Mouse (Mus musculus): ENCODE results near the gene Ern1.

Gene Ern1

DNA sequence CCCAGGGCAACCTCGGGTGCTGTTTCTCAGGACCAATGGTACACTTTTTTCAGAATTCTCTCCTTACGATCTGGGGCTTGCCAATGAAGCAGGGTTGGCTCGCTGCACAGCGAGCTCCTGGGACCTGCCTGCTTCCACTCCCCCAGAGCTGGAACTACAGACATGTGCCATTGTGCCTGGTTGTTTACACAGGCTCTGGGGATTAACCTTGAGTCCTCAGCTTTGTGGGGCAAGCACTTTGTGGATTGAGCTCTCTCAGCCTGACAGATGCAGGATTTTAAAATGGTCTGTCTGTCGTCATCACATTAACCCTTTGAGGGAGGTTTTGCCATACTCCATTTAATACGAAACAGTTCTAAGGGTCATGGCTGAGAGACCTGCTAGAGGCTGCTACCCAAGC lies 142.7 kb downstream of the Ern1 start:
- no peak for DNase-seq (ENCODE audit: low read depth, low spot score)

All from skeletal muscle tissue, adult 2 months (tissue).